9 mouse cellular contexts compared by ENCODE assay signal in genomic region chr16:21881181-21881580, GRCm38 (mm10).
DNase-seq lines count a peak whose midpoint lies in the region; ATAC-seq lines count a peak whose summit lies in the region.
"Had no signal": no experiment of that assay in that cellular context is flagged by ENCODE, and none has a peak within 500 bp of the region (broad histone marks: within the 10 kb centered on the region; RNA-seq: fewer than 3 reads in every experiment).

No protein-coding gene starts in this region.

- DNase-seq in kidney, adult 8-10 months = peak; percentile 61 to 66
- DNase-seq in kidney, postnatal 4 days = no peak
- peak; percentile 38 for DNase-seq in NIH3T3 (ENCODE audit: low read depth)
- DNase-seq in cerebellum, postnatal 36 days = peak; percentile 50 to 63
- no peak for DNase-seq in spleen, postnatal 10 days (ENCODE audit: low spot score in 2 of 2)
- no peak for DNase-seq in adrenal gland, adult 2 months
- DNase-seq in c-Kit-positive CD71-positive TER-119-positive erythroid progenitor cells, embryonic 14.5 days (ENCODE audit: low spot score) = no peak
- DNase-seq: thymus, postnatal 14 days had no signal

- peak; percentile 39 for ATAC-seq in megakaryocyte progenitor cell, adult 5-6 weeks (replicated peaks; ENCODE audit: poor library complexity)

Comparison
In these comparisons a context has a peak if more than half of its experiments do, and no peak if none do; other contexts are left out.
1. DNase-seq: peak in kidney, adult 8-10 months (2 of 2), NIH3T3 (single experiment) and cerebellum, postnatal 36 days (2 of 2); none in kidney, postnatal 4 days (0 of 2), spleen, postnatal 10 days (0 of 2), adrenal gland, adult 2 months (single experiment) and c-Kit-positive CD71-positive TER-119-positive erythroid progenitor cells, embryonic 14.5 days (single experiment).